Mouse (Mus musculus) cerebellum, adult 2 months (tissue): ENCODE data around the gene Wnt1. TPM values are rescaled to one million over a fixed set of nuclear protein-coding genes. Genes with fewer than 3 reads are reported as not detected.
A peak's percentile ranks its signal among the peaks of the same experiment; 100 is the strongest.
"Not testable (repeated sequence)": the region's sequence is repeated elsewhere in the genome, so short reads cannot be mapped to it uniquely, and the experiment has no call there.

ENCODE experiments used
- DNase-seq, 2 experiments: peaks; one replicate each; pipeline ENCODE4 v3.0.0; 2021
- H3K27ac ChIP-seq: fragments of 200-500 bp; 2 replicates; pipeline ENCODE4 v1.5.1; 2012; ENCODE audit warnings: low read length, control low read depth, inconsistent platforms; ENCODE audit not compliant: insufficient read depth
- H3K27me3 ChIP-seq: fragments of 200-500 bp; 2 replicates; pipeline ENCODE4 v1.6.1; 2012; ENCODE audit warnings: inconsistent platforms, mild to moderate bottlenecking, low read length, moderate library complexity; ENCODE audit not compliant: control insufficient read depth, insufficient read depth
- H3K4me1 ChIP-seq: fragments of 200-500 bp; 2 replicates; pipeline ENCODE4 v1.6.1; 2011; ENCODE audit warnings: low read length; ENCODE audit not compliant: control insufficient read depth, insufficient read depth
- H3K4me3 ChIP-seq: fragments of 200-500 bp; replicated peaks from 2 replicates; pipeline ENCODE3; 2011; ENCODE audit warnings: mild to moderate bottlenecking, low read depth, low read length, control low read depth; ENCODE audit not compliant: insufficient read depth
- CTCF ChIP-seq: fragments of 200-500 bp; IDR thresholded peaks from 2 replicates; pipeline ENCODE4 v1.5.1; 2011; ENCODE audit warnings: low read depth, mild to moderate bottlenecking, control low read depth, low read length, moderate library complexity, borderline replicate concordance; ENCODE audit not compliant: insufficient read depth
- POLR2A ChIP-seq: fragments of 200-500 bp; IDR thresholded peaks from 2 replicates; pipeline ENCODE4 v1.6.1; 2011; ENCODE audit warnings: low read length, control low read depth, borderline replicate concordance; ENCODE audit not compliant: insufficient read depth
- whole genome bisulfite sequencing: fragments of 180-500 bp; shearing (Covaris S2); methylation state at CpG from one replicate; pipeline ENCODE4 v1.1.7; 2018; 5-methylcytosine and 5-hydroxymethylcytosine counted together
- polyA plus RNA-seq: library from polyadenylated mRNA; depleted of rRNA; stranded (reverse); fragments of >200 nt; gene quantifications from 2 replicates; pipeline ENCODE4 v1.2.3, GENCODE M21; 2012

Wnt1 gene
- polyA plus RNA-seq, 1 experiment, result not detected

- no peak for TF ChIP-seq POLR2A
- TF ChIP-seq CTCF, result no peak
- 1% methylated on average over 34 of the region's 34 CpGs for WGBS
- Histone ChIP-seq H3K4me3 (peak overlapping the region; percentile 11), H3K27me3 (peaks cover 3% of the 10 kb centered on the region; the same call in 1 of the 2 replicates), H3K27ac (no peak overlapping the region), H3K4me1 (peaks cover 6% of the 10 kb centered on the region; the same call in 1 of the 2 replicates)
- DNase-seq, result peak in 1 of 2 experiments; percentile 30
These were observed 18.4 kb downstream of the Wnt1 start for GRCm38 (mm10) chr15:98807895-98808650.

DNA sequence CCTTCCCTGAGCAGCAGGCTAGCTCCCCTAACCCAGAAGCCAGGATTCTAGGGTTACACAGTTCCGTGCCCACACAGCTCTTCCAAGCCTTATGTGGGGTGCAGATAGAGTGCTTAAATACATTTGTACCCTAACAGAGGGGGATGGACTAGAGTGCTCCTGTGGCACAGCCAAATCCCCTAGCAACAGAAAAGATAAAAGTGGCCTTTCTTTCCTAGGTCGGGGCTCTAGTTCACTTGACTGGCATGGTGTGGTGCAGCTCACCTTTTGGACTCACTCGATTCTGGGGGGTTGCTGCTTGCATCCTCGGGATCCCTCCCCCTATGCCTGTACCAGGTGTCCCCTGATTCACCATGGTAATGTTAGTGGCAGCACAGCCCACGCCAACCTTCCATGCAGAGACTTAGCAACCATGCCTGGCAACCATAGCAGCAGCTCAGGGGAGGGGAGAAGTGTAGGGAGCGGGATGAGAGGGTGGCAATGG, 19.0 kb downstream of the Wnt1 start:
- DNase-seq, result no peak
- TF ChIP-seq CTCF, result no peak
- no peak for TF ChIP-seq POLR2A
- no peak overlapping the region for H3K4me3 ChIP-seq
- no peak overlapping the region for H3K27ac ChIP-seq
- H3K27me3 ChIP-seq, result peaks cover 3% of the 10 kb centered on the region; the same call in 1 of the 2 replicates
- peaks cover 6% of the 10 kb centered on the region; the same call in 1 of the 2 replicates for H3K4me1 ChIP-seq
- 7% methylated on average over 6 of the region's 6 CpGs for WGBS

GRCm38 (mm10) chr15:98809390-98809789, 19.7 kb downstream of the Wnt1 start, which contains the start of gene Ddn:
Gene Ddn, minus strand, starts transcription at chr15:98809490.
- Histone ChIP-seq H3K27ac (no peak within 1 kb of the TSS), H3K27me3 (peaks cover 3% of the 10 kb centered on the region; the same call in 1 of the 2 replicates), H3K4me3 (no peak within 1 kb of the TSS), H3K4me1 (peaks cover 6% of the 10 kb centered on the region; the same call in 1 of the 2 replicates)
- 67% methylated on average over 3 of the region's 3 CpGs for WGBS
- no peak for TF ChIP-seq POLR2A
- no peak for TF ChIP-seq CTCF
- no peak for DNase-seq

DNA sequence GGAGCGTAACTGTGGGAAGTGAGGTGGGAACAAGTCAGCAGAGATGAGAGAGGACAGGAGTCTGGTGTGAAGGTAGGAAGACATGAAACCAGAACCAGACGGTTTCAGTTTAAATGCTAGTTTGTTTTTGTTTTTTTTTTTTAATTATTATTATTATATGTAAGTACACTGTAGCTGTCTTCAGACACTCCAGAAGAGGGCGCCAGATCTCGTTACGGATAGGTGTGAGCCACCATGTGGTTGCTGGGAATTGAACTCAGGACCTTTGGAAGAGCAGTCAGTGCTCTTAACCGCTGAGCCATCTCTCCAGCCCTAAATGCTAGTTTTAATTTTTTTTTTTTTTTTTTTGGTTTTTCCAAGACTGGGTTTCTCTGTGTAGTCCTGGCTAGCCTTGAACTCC, 20.6 kb downstream of the Wnt1 start:
- not testable (repeated sequence) for H3K27ac ChIP-seq, DNase-seq, H3K4me3 ChIP-seq, H3K4me1 ChIP-seq, H3K27me3 ChIP-seq
- 82% methylated on average over 6 of the region's 6 CpGs for WGBS

DNA sequence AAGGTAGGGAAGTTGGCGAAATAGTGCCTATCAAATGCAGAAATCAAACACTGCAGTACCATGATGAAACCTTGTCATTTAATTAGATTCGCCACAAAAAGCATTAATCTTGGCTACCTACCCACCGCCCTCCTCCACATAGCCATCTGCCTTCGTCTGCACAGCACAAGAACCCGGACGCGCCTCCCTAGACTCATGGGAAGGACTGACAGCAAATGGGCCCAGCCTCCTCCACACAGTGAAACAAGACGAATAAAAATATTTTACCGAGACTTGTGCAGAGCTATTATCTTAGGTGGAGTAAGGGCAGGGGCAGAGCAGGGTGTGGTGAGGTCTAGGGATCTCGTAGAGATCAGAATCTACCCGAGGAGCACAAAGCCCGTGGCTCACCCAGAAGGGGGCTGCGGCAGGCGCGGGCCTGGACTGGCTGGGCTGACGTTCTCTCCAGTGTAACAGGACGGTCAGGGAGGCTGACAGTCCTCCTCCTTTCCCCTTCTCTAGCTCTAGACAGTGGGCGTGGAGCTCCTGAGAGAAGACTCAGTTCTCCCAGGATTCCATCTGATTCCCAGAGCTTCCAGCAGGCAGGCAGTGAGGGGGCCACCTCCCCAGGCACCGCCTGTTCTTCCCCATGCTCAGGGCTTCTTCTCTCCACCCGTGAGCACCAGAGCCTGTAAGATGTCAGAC, 23.2 kb downstream of the Wnt1 start:
- H3K4me1 ChIP-seq, result peaks cover 5% of the 10 kb centered on the region; the same call in 1 of the 2 replicates
- DNase-seq, result no peak
- WGBS, result 78% methylated on average over 20 of the region's 20 CpGs
- H3K4me3 ChIP-seq, result no peak overlapping the region
- H3K27me3 ChIP-seq, result peaks cover 1% of the 10 kb centered on the region; the same call in 1 of the 2 replicates
- no peak for TF ChIP-seq POLR2A
- TF ChIP-seq CTCF, result no peak
- no peak overlapping the region for H3K27ac ChIP-seq

DNA sequence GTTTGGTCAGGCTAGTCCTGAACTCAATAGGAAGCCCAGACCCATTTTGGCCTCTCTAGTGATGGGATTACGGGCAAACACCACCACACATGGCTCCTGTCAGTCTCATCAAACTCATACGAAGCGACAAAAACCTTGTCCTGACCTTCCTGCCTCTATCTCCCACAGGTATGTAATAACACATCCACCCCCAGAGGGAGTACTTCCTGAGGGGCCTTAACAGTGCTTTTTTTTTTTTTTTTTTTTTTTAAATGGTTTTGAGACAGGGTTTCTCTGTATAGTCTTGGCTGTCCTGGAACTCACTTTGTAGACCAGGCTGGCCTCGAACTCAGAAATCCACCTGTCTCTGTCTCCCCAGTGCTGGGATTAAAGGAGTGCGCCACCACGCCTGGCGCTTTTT, 28.5 kb downstream of the Wnt1 start:
- DNase-seq, result no peak
- WGBS, result 90% methylated on average over 7 of the region's 7 CpGs
- TF ChIP-seq CTCF (no peak), POLR2A (no peak)
- Histone ChIP-seq H3K27ac (no peak overlapping the region), H3K27me3 (no peaks in the 10 kb centered on the region), H3K4me1 (no peaks in the 10 kb centered on the region), H3K4me3 (no peak overlapping the region)

DNA sequence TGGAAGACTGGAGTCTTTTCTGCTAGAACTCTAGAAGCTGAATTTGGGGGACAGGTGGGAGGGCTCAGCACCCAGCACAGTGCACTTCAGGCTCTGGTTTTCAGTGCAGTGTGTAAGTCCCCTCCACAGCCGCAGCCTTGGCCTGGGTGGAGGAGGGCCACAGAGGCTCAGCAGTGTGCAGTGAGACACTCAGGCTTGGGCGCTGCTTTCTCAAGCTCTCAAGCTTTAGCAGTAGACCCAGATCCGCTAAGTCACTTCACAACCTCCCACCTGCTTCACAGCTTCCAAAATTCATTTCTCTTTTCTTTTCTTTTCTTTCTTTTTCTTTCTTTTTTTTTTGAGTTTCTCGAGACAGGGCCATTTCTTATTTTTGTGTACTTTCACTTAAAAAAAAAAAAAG, 31.3 kb downstream of the Wnt1 start:
- Histone ChIP-seq H3K27me3 (no peaks in the 10 kb centered on the region), H3K4me3 (no peak overlapping the region), H3K4me1 (no peaks in the 10 kb centered on the region), H3K27ac (no peak overlapping the region)
- WGBS, result 90% methylated on average over 4 of the region's 4 CpGs
- no peak for DNase-seq
- TF ChIP-seq POLR2A, result no peak
- no peak for TF ChIP-seq CTCF

DNA sequence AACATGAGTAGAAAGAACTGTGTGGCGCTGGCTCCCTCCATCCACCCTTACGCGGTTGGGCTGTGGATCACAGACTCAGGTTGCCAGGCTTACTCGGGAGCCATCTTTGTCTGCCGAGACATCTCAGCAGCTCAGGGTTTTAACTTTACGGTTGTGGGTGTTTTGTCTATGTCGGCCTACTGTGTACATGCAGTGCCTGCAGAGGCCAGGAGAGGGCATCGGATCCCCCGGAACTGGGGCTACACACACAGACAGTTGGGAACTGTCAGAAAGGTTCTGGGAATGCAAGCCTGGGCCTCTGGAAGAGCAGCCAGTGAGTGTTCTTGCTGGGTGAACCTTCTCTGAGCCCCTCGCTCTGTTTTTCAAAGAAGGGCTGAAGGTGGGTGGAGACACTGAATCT, 31.7 kb downstream of the Wnt1 start:
- WGBS, result 37% methylated on average over 10 of the region's 10 CpGs
- no peak overlapping the region for H3K27ac ChIP-seq

More for the DNA sequence above, 31.7 kb downstream of the Wnt1 start:
- DNase-seq, result no peak
- no peak overlapping the region for H3K4me3 ChIP-seq
- TF ChIP-seq POLR2A (no peak), CTCF (peak; percentile 40; the same call in 1 of the 2 replicates)
- no peaks in the 10 kb centered on the region for H3K4me1 ChIP-seq
- no peaks in the 10 kb centered on the region for H3K27me3 ChIP-seq
